Mouse (Mus musculus): ENCODE data around the gene Gm11213. TPM values are rescaled to one million over a fixed set of nuclear protein-coding genes. Genes with fewer than 3 reads are reported as not detected.
A peak's percentile ranks its signal among the peaks of the same experiment; 100 is the strongest.

The Gm11213 gene
- polyA plus RNA-seq, 1 experiment = not detected

DNA sequence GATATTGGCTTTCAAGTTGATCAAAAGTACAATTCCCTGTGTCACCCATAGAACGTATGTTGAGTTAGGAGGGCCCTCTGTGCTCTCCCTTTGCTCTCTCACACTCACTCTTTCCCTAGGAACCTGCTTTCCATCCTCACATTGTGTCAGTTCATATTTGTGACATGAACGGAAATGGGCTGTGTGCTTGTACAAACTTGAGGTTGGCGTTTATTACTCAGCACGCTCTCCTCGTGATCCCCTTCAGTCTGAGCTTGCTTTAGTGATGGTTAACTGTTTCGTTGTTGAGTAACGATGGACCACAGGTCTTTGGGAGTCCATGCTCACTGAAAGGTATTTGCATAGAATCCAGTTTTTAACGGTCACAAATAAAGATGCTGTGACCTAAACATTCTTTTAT lies 22.1 kb upstream of the Gm11213 start:
- H3K9ac ChIP-seq (ENCODE audit: low read depth, poor library complexity, severe bottlenecking) = no peak overlapping the region
- no peaks in the 10 kb centered on the region; the same call in 1 of the 2 replicates for H3K27me3 ChIP-seq (ENCODE audit: control insufficient read depth, insufficient read depth, low read length, poor library complexity, severe bottlenecking)
- H3K4me3 ChIP-seq (ENCODE audit: low read depth, low read length) = no peak overlapping the region
- TF ChIP-seq EP300 (IDR thresholded peaks at IDR 0.05; ENCODE audit: insufficient read depth, low read depth, low read length) (no peak), CTCF (IDR thresholded peaks at IDR 0.05; ENCODE audit: low read depth, low read length) (no peak), POLR2A (IDR thresholded peaks at IDR 0.05; ENCODE audit: insufficient read depth, low read length) (no peak)
- H3K27ac ChIP-seq (ENCODE audit: insufficient read depth, low read length) = no peak overlapping the region
- H3K4me1 ChIP-seq (ENCODE audit: control insufficient read depth, insufficient read depth, low read length) = no peaks in the 10 kb centered on the region
- H3K36me3 ChIP-seq (ENCODE audit: control insufficient read depth, insufficient read depth, low read length, poor library complexity, severe bottlenecking) = no peaks in the 10 kb centered on the region
- H3K9me3 ChIP-seq (replicated peaks; ENCODE audit: control insufficient read depth, insufficient read depth, low read length, poor library complexity, severe bottlenecking) = no peaks in the 10 kb centered on the region

DNA sequence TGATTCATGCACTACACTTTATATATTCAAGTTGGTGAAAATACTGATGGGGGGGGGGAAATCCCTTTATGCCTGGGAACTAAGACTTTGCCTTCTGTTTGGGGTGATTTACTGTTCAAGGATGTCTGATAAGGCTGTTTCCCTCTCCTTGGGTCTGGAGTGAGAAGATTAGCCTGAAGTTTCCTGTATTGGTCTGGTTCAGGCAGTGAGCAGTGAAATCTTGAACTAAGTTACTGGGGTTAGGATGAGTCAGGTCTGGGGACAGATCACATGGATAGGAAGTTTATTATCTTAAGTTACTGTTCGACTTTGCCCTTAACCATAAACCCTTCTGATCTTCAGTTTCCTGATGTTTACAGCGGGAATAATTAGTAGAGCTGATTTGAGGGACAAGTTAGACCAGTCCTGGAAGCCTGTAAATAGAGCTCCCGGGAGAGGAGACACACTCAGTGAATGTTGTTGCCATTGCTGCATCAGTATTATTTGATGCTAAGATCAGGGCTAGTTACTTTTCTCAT lies 20.6 kb upstream of the Gm11213 start:
- no peak for TF ChIP-seq CTCF (IDR thresholded peaks at IDR 0.05; ENCODE audit: low read depth, low read length)
- no peak for TF ChIP-seq POLR2A (IDR thresholded peaks at IDR 0.05; ENCODE audit: insufficient read depth, low read length)
- no peak for TF ChIP-seq EP300 (IDR thresholded peaks at IDR 0.05; ENCODE audit: insufficient read depth, low read depth, low read length)
- H3K9ac ChIP-seq (ENCODE audit: low read depth, poor library complexity, severe bottlenecking) = no peak overlapping the region

DNA sequence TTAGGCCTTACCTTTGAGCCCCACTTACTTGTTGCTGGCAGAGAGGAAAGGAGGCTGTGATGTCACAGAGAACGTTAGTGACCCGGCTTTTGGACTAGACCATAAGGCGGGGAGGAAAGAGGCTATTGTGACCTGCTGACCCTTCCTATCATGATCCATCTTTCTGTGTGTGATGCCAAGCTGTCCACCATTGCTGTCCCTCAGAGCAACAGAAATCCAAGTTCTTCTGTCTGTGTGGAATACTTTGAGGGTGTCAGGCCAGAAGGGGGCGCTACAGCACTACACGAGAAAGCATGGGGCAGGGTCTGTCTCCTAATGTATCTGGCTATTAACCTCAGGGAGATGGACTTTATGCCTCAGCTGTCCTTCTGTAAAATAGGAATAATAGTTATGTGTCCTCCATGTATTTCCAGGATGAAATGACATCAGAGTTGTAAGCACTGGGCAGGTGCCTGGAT lies 17.3 kb upstream of the Gm11213 start, which contains the start of gene Tex48:
Gene Tex48 (minus strand): TSS at position 51 of the 458 bp plus-strand sequence.
- TF ChIP-seq CTCF (IDR thresholded peaks at IDR 0.05; ENCODE audit: low read depth, low read length) (peak; percentile 55), POLR2A (IDR thresholded peaks at IDR 0.05; ENCODE audit: insufficient read depth, low read length) (no peak), EP300 (IDR thresholded peaks at IDR 0.05; ENCODE audit: insufficient read depth, low read depth, low read length) (no peak)
- Histone ChIP-seq H3K4me3 (ENCODE audit: low read depth, low read length) (no peak within 1 kb of the TSS), H3K9ac (ENCODE audit: low read depth, poor library complexity, severe bottlenecking) (no peak within 1 kb of the TSS), H3K27me3 (ENCODE audit: control insufficient read depth, insufficient read depth, low read length, poor library complexity, severe bottlenecking) (no peaks in the 10 kb centered on the region; the same call in 1 of the 2 replicates), H3K4me1 (ENCODE audit: control insufficient read depth, insufficient read depth, low read length) (no peaks in the 10 kb centered on the region), H3K36me3 (ENCODE audit: control insufficient read depth, insufficient read depth, low read length, poor library complexity, severe bottlenecking) (no peaks in the 10 kb centered on the region), H3K27ac (ENCODE audit: insufficient read depth, low read length) (no peak within 1 kb of the TSS), H3K9me3 (replicated peaks; ENCODE audit: control insufficient read depth, insufficient read depth, low read length, poor library complexity, severe bottlenecking) (no peaks in the 10 kb centered on the region)

More for the DNA sequence above, 20.6 kb upstream of the Gm11213 start:
- H3K27ac ChIP-seq (ENCODE audit: insufficient read depth, low read length) = no peak overlapping the region
- H3K4me3 ChIP-seq (ENCODE audit: low read depth, low read length) = no peak overlapping the region
- H3K4me1 ChIP-seq (ENCODE audit: control insufficient read depth, insufficient read depth, low read length) = no peaks in the 10 kb centered on the region
- no peaks in the 10 kb centered on the region for H3K9me3 ChIP-seq (replicated peaks; ENCODE audit: control insufficient read depth, insufficient read depth, low read length, poor library complexity, severe bottlenecking)
- H3K36me3 ChIP-seq (ENCODE audit: control insufficient read depth, insufficient read depth, low read length, poor library complexity, severe bottlenecking) = no peaks in the 10 kb centered on the region
- no peaks in the 10 kb centered on the region; the same call in 1 of the 2 replicates for H3K27me3 ChIP-seq (ENCODE audit: control insufficient read depth, insufficient read depth, low read length, poor library complexity, severe bottlenecking)

DNA sequence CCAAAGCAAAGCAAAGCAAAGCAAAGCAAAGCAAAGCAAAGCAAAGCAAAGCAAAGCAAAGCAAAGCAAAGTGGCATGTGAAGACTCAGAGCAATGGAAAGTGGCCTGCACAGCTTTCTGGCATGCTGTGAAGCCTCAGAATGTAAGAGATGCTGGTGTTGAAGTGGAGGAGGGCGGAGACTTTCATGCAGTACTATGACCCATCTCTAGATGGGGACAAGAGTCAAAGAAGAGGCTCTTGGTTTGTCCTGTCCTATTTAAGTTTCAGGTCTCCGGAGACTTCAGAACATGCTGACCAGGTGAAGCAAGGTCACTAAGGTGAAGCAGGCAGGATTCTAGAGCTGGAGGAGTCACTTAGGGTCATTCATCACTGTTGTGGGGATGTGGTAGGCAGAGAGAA lies 16.8 kb upstream of the Gm11213 start:
- no peak for TF ChIP-seq CTCF (IDR thresholded peaks at IDR 0.05; ENCODE audit: low read depth, low read length)
- TF ChIP-seq EP300 (IDR thresholded peaks at IDR 0.05; ENCODE audit: insufficient read depth, low read depth, low read length) = no peak
- no peak overlapping the region for H3K27ac ChIP-seq (ENCODE audit: insufficient read depth, low read length)

DNA sequence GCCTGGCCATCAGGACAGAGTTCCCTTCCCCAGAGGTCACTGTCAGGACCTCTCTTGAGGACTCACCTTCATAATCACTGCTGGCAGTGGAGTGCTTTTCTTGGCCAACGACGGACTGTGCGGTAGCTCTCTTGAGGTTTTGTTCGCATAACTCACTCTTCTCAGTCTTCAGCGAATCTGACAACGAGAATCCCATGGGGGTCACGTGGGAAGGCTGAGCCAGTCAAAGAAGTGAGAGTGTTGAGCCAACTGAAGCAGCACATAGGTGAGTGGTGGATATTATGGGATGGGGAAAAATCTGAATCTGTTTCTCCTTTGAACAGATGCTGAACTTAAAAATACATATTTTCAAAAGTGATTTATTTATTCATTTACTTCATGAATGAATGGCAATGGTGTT lies 3.3 kb upstream of the Gm11213 start:
- Histone ChIP-seq H3K36me3 (ENCODE audit: control insufficient read depth, insufficient read depth, low read length, poor library complexity, severe bottlenecking) (no peaks in the 10 kb centered on the region), H3K9me3 (replicated peaks; ENCODE audit: control insufficient read depth, insufficient read depth, low read length, poor library complexity, severe bottlenecking) (no peaks in the 10 kb centered on the region), H3K27me3 (ENCODE audit: control insufficient read depth, insufficient read depth, low read length, poor library complexity, severe bottlenecking) (peaks cover 1% of the 10 kb centered on the region; the same call in 1 of the 2 replicates), H3K27ac (ENCODE audit: insufficient read depth, low read length) (no peak overlapping the region), H3K4me1 (ENCODE audit: control insufficient read depth, insufficient read depth, low read length) (no peaks in the 10 kb centered on the region), H3K4me3 (ENCODE audit: low read depth, low read length) (no peak overlapping the region), H3K9ac (ENCODE audit: low read depth, poor library complexity, severe bottlenecking) (no peak overlapping the region)
- TF ChIP-seq CTCF (IDR thresholded peaks at IDR 0.05; ENCODE audit: low read depth, low read length) (no peak), POLR2A (IDR thresholded peaks at IDR 0.05; ENCODE audit: insufficient read depth, low read length) (no peak), EP300 (IDR thresholded peaks at IDR 0.05; ENCODE audit: insufficient read depth, low read depth, low read length) (no peak)

More for the DNA sequence above, 16.8 kb upstream of the Gm11213 start:
- Histone ChIP-seq H3K4me3 (ENCODE audit: low read depth, low read length) (no peak overlapping the region), H3K4me1 (ENCODE audit: control insufficient read depth, insufficient read depth, low read length) (no peaks in the 10 kb centered on the region), H3K27me3 (ENCODE audit: control insufficient read depth, insufficient read depth, low read length, poor library complexity, severe bottlenecking) (no peaks in the 10 kb centered on the region; the same call in 1 of the 2 replicates), H3K9ac (ENCODE audit: low read depth, poor library complexity, severe bottlenecking) (no peak overlapping the region), H3K36me3 (ENCODE audit: control insufficient read depth, insufficient read depth, low read length, poor library complexity, severe bottlenecking) (no peaks in the 10 kb centered on the region), H3K9me3 (replicated peaks; ENCODE audit: control insufficient read depth, insufficient read depth, low read length, poor library complexity, severe bottlenecking) (no peaks in the 10 kb centered on the region)

DNA sequence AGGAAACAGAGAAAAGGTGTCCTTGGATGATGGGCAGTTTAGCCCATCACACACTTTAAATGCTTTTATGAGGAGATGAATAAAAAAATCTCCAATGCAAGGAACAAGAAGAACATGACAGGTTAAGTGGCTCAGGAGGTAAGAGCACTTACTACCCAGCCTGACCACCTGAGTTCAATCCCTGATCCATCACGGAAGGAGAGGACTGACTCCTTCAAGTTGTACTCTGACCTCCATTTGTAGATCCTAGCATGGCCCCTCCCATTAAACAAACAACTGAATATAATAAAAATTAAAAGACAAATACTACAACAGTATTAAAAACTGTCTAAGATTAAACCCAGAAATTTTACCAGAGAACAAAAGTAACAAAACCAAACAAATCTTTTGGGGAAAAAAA lies 907 bp upstream of the Gm11213 start:
- TF ChIP-seq CTCF (IDR thresholded peaks at IDR 0.05; ENCODE audit: low read depth, low read length) (no peak), EP300 (IDR thresholded peaks at IDR 0.05; ENCODE audit: insufficient read depth, low read depth, low read length) (no peak), POLR2A (IDR thresholded peaks at IDR 0.05; ENCODE audit: insufficient read depth, low read length) (no peak)
- Histone ChIP-seq H3K27me3 (ENCODE audit: control insufficient read depth, insufficient read depth, low read length, poor library complexity, severe bottlenecking) (peaks cover 1% of the 10 kb centered on the region; the same call in 1 of the 2 replicates), H3K9ac (ENCODE audit: low read depth, poor library complexity, severe bottlenecking) (no peak overlapping the region), H3K27ac (ENCODE audit: insufficient read depth, low read length) (no peak overlapping the region), H3K9me3 (replicated peaks; ENCODE audit: control insufficient read depth, insufficient read depth, low read length, poor library complexity, severe bottlenecking) (no peaks in the 10 kb centered on the region), H3K4me3 (ENCODE audit: low read depth, low read length) (no peak overlapping the region), H3K36me3 (ENCODE audit: control insufficient read depth, insufficient read depth, low read length, poor library complexity, severe bottlenecking) (no peaks in the 10 kb centered on the region), H3K4me1 (ENCODE audit: control insufficient read depth, insufficient read depth, low read length) (no peaks in the 10 kb centered on the region)

Data from ES-Bruce4 (cell line).